Mouse (Mus musculus): Measurements from ENCODE around the gene Rasl11b.

Gene Rasl11b

DNA sequence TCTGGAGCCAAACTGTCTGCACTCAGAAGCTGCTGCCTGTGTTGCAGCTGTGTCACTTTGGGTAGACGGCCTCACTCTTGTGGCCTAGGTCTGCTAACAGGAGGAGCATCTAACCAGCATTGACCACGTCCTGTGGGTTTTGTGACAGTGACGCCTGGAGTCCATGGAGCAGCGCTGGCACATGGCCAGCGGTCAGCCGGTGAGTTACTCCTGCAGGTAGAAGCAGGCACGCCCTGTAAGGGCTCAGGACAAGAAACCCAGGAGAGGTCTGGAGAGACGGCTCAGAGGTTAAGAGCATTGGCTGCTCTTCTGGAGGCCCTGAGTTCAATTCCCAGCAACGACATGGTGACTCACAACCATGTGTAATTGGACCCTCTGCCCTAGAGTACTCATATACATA lies 10.5 kb upstream of the Rasl11b start:
- ATAC-seq (ENCODE audit: insufficient number of reproducible peaks, low FRiP score, low TSS enrichment) = no peak

DNA sequence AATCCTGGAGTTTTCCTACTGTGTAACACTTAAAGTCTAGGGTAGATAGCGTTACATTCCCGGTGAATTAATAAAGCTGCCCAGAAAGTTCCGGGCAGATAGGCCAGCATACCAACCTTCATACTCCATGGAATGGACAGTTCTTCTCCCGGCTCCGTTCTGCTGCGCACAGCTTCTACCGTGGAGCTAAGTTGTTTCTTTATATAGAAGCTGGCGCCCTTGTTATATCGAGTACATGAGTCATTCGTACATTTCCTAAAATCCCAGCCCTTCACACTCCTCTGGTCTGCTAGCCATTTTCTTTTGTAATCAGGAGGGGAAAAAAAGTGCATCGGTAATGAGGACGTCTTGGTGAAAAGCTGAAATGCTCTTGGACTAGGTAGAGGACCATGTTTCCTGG lies 7.0 kb upstream of the Rasl11b start:
- ATAC-seq (ENCODE audit: insufficient number of reproducible peaks, low FRiP score, low TSS enrichment) = no peak

DNA sequence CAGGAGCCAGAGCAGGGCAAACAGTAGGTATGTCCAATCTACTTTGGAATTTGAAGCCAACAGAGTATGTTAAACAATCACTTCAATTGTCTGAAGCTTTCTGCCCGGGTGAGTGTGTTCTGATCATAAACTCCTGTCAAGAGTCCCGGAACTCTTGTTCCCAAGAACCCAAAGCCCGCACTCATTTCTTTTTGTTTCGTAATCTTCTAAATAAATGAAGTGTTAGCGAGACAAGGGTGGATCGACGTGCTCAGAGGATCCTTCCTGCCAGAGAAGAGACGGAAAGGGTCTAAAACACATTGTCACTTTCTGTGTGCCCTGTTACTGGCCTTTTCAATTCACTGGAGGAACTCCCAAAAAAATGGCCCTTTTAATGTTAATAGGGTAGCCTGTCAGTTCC lies 6.2 kb upstream of the Rasl11b start:
- no peak for ATAC-seq (ENCODE audit: insufficient number of reproducible peaks, low FRiP score, low TSS enrichment)

DNA sequence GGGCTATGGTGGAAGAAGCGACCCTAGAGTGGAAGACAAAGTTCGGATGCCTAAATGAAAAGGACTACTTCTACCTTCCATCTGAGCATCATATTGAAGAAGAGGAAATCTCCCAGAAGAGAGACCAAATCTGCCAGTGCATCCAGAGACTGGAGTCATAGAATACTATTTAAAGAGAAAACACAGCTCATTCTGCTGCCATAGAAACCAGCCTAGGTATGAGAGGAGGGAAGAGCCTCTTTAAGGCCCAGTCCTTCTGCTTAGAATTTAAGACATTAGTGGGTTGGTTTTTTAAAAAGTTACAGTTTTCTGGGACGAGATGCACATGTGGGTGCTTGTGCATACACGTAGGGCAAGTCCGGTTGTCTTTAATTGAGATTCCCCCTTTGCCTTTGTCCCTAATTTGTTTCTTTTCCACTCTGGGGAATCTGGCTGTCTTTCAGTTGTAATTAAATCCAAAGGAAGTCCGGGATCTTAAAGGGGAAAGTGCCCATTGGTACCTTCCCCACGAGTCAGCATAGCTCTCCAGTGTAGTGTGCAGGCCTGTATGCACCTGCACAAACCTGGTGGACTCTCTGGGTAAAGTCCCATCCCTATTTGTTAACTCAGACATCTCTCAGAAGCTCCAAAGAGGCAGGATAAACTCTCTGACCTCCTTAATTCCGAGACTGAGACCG lies 5.5 kb upstream of the Rasl11b start:
- ATAC-seq (ENCODE audit: insufficient number of reproducible peaks, low FRiP score, low TSS enrichment) = no peak

DNA sequence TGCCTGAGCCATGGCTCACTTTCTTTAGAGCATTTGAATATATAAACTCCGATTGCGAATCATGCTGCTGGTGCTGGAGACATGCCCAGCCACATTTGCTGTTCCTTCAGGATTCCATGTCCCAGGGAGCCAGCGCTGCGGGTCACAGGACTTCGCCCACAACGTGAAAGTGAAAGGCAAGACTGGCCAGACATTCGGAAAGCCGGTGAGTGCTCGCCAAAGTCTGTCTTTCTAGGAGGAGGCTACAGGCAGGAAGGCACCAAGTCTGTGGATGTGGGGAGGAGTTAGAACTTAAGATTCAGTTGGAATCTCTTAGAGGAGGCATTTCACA lies 5.0 kb upstream of the Rasl11b start:
- ATAC-seq (ENCODE audit: insufficient number of reproducible peaks, low FRiP score, low TSS enrichment) = no peak

DNA sequence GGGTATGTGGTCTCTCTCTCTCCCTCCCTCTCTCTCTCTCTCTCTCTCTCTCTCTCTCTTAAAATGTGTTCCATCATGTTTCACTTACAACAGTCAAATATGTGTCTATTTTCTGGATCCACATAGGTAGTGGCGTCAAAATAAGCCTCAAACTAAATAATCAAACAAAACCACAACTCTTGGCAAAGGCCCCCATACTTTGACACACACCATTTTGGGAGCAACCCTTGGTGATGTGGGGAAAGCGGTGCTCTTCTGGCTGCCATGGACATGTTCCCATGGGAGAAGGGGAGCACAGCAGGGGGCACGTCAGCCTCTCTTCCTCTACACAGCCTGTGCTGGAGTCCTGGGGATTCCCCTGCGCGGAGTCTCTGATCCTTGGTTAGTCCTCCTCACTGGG lies 4.2 kb upstream of the Rasl11b start:
- ATAC-seq (ENCODE audit: insufficient number of reproducible peaks, low FRiP score, low TSS enrichment) = no peak

DNA sequence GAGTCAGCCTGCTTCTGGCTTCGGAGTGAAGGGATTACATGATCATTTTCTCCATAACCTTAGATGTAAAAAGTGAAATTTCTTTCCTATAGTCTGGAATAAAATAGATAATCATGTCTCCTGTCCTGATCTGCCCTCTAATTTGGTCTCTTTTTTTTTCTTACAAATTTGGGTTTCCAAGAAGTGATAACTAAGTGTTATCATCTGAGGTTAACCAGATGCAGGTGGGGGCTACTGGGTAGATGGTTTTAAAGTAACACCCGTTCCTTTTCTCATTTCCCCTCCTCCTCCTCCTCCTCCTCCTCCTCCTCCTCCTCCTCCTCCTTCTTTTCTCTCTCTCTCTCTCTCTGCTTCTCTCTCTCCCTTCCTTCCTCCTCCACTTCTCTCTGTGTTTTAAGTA lies 2.1 kb upstream of the Rasl11b start:
- ATAC-seq (ENCODE audit: insufficient number of reproducible peaks, low FRiP score, low TSS enrichment) = no peak

DNA sequence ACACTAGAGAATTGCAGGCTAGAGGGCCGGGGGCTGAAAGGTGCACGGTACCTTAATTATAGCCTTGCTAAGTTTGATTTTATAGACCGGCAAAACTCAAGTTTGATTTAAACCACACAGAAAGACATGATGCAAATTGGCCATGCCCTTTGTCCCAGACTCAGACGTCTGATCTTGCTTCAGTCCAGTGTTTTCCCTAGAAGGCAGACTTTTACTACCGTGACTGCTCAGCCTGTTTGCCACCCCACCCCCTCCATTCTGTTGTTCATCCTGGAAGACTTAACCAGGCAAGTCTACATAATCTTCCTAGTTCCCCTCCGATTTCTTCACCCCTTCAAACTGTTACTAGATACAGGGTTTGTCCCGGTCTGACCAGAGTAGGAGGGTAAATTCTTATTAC lies 1.5 kb upstream of the Rasl11b start:
- no peak for ATAC-seq (ENCODE audit: insufficient number of reproducible peaks, low FRiP score, low TSS enrichment)

DNA sequence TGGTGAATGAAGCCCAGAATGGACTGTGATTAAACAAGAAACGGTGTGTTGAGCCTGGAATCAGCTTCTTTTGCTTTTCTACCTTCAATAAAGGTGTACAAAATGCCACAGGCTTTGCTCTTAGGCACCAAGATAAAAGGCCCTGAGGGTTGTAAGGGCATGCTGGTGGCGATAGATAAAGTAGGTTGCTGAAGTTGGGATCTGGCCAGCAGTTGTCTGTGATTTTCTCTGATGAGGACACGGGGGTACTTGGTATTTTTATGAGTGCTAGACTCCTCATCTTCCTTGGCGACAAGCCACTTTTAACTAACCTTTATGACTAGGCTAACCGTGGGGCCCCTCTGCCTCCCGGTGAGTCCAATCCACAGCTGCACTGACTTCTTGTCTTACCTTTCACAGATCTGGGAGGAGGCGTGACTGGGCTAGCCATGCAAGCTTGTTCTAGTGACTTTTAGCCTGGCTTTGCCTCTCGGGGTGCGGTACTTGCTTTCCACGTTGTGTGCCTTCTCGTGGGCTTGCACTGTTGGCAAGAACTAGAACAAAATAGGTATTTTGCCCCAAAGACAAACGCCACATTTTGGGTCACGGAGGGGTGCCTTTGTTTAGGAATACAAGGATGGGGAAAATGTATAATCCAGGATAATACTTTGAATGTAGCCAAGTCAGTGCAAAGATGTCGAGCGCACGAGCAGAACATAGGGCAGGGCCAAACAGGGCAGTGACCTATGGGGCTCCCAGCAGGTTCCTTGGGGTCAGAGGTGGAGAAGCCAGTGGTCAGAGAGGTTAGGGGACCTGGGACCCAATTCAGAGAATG lies 852 bp upstream of the Rasl11b start:
- ATAC-seq (ENCODE audit: insufficient number of reproducible peaks, low FRiP score, low TSS enrichment) = peak; percentile 49

DNA sequence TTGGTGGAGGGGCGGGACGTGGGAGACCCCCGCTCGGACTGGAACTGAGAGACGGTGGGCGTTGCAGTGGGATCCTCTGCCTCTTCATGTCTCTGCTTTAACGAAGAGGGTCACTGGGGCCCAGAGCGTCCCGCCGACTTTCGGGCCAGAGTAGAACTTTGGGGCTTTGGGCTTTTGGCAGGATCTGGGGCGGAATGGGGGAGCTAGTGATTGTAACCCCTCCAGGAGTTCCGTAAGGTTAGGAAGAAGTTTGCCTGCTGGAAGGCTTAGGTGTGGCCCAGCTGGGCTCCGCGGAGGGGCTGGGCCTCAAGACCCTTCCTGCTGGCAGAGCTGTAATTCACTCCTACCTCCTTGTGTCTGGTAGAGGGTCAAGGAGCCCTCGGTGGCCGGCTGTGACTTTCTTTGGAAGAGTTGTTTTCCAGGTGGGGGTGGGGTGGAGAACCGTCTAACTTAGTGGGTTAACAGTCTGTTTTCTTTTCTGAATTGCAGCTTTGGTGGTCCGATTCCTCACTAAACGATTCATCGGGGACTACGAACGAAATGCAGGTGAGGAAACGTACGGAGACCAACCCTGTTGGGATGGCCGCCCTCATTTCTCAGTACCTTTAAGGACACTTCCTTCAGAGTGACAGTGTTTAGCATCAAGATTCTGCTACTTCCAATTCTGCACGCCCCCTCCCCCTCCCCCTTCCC lies 674 bp downstream of the Rasl11b start:
- ATAC-seq (ENCODE audit: insufficient number of reproducible peaks, low FRiP score, low TSS enrichment) = no peak

DNA sequence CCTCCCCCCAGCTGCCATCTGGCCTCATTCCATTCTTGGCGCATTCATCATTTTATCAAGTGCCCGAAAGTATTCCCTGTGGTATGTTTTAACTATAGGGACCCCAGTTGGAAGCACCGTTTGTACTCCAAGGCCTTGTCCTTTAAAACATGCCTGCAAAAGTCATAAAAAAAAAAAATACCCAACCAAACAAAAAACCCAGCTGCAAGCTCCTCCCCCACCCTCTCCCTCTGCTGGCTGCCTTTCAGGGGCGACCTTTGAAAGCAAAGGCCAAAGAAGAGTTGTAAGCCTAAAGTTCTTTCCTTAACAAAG lies 1.2 kb downstream of the Rasl11b start:
- ATAC-seq (ENCODE audit: insufficient number of reproducible peaks, low FRiP score, low TSS enrichment) = no peak

DNA sequence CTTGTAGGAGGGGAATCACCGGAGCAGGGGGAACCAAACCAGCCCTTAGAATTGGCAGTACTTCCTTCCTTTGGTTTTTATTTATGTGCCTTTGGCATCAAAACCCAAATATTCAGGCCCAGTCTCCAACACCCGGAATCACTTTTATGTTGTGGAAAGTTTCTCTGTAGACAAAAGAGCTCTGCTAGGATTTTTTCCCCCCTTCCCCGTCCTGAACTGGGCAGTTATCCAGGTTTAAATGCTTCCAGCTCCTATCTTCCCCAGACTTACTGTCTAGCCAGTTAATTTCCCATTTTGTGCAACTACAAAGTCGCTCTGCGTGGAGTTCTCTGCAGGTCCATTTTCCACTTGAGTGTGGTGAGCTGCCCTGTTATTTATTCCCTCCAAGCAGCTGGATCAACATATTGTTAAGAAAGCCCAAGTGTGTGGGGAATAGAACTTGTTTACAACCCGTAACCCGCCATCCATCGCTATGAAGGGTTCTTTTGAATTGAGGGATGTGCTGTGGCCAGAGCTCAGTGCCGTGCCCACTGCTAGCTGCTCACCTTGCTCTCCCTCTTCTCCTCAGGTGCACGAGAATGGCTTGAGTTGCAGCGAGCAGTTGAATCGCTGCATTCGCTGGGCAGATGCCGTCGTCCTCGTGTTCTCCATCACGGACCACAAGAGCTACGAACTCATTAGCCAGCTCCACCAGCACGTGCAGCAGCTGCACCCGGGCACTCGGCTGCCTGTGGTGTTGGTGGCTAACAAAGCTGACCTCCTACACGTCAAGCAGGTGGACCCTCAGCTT lies 2.6 kb downstream of the Rasl11b start:
- ATAC-seq (ENCODE audit: insufficient number of reproducible peaks, low FRiP score, low TSS enrichment) = no peak

DNA sequence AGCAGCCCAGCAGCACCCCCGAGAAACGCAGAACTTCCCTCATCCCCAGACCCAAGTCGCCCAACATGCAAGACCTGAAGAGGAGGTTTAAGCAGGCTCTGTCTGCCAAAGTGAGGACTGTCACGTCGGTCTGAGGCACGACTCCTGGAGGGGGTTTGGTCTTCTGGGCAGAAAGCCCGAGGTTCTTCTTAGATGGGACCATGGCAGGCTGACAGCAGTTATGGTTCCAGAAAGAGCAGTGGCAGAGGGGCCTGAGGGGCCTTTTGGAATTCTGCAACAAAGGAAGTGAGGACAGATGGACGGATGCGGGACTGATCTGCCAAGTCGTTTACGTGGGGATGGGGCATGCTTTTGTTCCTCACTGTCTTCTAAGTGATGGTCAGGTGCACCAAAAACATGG lies 3.4 kb downstream of the Rasl11b start:
- no peak for ATAC-seq (ENCODE audit: insufficient number of reproducible peaks, low FRiP score, low TSS enrichment)

DNA sequence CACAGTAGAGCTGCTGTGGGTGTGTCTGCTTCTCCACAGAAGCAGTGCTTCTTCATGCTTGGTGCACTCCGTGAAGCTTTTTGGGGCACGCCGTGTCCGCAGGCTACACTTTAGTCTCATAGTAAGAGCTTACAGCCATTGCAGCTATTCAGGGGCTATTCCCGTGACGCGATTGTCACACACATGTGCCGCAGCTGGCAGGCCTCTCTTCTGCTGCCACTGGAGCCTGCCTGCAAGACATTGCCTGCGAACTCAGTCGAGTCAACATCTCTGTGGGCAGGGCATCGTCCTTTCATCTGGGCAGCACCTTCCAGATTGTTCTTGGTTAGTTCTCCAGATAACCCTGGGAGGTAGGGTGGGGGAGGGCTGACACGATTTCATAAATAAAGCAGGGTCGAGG lies 4.7 kb downstream of the Rasl11b start:
- no peak for ATAC-seq (ENCODE audit: insufficient number of reproducible peaks, low FRiP score, low TSS enrichment)

DNA sequence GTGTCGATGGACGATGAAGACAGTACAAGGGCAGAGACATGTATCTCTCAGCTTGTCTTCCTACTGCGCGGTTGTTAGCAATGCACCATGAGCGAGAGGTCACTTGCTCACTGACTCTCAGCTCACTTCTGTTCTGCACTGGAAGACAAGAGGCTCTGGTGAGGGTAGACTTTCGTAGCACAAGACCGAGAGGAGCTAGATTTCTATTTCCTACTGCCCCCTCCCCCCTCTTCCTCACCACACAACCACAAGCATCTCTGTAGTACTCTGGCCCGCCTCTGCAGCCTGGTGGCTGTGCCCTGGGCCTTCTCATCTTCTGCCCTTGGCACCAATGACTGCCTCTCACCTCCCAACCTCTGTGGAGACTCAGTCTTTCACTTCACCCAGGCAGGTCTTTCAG lies 5.4 kb downstream of the Rasl11b start:
- no peak for ATAC-seq (ENCODE audit: insufficient number of reproducible peaks, low FRiP score, low TSS enrichment)

DNA sequence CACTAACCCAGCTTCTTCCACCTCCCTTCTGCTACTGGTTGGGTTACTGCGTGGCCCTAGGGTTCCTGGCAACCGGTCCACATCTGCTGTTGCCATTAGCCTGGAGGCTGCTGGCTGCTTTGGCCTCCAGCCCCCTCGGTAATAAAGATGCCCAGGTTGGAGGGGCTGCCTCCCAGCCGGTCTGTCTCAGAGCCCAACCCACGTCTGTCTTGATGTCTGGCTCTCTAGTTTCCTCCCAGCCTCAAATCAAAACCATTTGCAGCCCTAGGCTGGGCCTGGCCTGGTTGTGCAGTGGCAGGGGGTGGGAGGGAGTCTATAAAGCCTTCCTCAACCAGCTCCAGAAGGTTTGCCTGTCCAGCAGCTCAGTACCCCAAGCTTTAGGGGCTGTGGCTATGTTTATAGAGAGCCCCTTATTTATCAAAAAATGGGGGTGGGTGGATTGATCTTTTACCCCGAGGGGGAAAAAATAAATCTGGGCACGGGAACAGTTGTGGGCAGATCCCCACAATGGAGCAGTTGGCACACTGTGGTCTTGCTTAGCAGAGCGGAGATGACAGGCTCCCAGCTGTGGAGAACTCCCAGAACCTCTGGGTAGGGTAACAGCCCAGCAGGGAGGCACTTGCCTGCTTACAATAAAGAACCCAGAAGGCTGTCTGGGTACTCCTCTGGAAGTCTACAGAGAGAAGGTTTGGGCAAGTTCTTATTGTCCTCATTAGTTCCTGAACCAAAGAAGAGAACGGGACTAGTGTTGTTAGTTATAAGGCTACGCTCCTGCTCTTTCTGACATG lies 6.7 kb downstream of the Rasl11b start:
- no peak for ATAC-seq (ENCODE audit: insufficient number of reproducible peaks, low FRiP score, low TSS enrichment)

DNA sequence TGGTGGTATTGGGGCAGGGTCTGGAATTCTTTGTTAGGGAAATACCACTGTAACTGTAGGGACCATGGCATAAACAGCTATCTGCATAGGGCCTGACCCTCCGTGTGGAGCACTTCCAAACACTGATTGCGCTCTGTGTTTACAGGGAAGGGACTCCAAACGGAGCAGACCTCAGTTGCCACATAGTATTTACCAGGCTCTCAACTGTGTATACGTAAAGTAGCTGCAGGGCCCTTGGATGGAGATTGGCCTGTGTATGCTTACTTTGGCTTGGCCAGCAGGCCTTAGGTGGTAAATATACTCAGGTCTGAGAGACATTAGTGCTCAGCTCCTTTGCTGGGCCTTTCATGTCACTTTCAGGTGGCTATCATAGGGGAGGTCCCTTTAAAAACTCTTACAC lies 7.4 kb downstream of the Rasl11b start:
- no peak for ATAC-seq (ENCODE audit: insufficient number of reproducible peaks, low FRiP score, low TSS enrichment)

DNA sequence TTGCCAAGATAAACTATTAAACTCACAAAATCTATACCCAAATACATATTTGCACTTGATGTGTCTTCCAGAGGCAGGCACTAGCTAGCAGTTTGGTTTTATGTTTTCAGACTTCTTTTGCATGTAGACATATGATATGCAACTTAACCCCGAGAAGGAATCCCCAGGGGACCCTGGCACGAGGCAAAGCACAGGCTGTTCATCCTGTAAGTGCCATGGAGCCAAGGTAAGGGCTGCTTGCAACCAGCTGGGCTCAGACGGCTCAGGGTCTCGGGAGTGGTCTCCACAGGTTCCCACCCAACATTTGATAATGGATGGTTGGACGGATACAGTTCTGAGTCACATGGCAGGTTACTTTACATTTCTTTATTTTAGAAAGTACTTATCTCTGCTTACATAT lies 9.4 kb downstream of the Rasl11b start:
- ATAC-seq (ENCODE audit: insufficient number of reproducible peaks, low FRiP score, low TSS enrichment) = no peak

DNA sequence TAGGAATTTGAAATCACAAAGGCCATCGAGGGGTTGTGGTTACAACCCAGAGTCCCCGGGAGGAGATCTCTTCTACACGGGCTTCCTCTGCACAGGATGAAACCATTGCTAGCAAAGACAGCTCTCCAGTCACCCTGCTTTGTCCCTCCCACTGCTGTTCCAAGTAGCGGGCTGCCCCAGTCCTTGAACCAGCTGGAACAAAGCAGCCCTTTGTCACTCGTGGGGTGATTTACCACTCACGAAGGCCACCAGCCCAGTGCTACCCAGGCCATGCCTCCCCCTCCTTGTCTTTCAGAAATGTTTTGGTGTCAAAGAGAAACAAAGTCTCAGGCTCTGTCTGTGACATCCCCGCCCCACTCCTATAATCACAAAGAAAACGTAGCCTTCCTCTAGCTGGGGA lies 10.4 kb downstream of the Rasl11b start:
- no peak for ATAC-seq (ENCODE audit: insufficient number of reproducible peaks, low FRiP score, low TSS enrichment)

DNA sequence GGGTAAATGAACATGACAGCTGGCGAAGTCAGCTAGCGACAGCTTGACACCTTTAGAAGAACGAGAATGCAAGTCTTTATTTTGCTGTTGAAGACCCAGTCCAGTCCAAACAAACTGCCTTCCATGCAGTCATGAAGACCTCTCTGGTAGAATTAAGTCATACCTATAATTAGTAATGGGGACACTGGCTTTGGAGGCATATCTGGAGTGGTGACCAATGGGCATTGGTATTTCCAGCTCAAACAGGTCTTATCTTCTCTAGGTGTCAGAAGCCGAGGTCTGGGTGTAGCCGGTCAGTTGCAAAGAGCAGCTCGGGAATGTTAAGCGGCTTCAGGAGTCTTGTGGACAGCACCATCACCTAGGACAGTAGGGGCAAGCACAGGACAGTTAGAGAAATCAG lies 11.0 kb downstream of the Rasl11b start:
- ATAC-seq (ENCODE audit: insufficient number of reproducible peaks, low FRiP score, low TSS enrichment) = no peak

All from cerebellum, adult (tissue).